Mouse (Mus musculus): ENCODE measurements around the gene Ppp4r1.

Gene Ppp4r1

GRCm38 (mm10) chr17:65773617-65774016 lies 8.8 kb upstream of the Ppp4r1 start:
- DNase-seq, result no peak

DNA sequence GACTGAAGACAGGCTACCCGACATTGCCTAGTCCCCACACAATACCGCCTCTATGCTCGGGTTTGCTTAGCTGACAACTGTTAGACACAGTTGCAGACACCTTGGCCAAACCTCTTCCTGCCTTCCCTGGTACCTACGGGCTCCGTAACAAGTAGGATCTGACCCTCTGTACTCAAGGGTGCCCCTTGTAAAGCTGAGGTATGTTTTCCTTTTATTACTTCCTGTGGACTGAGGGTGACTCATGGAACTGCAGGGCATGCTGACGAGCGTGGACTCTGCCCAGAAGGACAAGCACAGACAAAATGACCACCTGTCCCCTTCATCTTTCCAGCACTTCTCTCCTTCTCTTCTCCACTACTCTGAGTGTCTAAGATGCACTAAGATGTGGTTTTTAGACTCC lies 7.9 kb upstream of the Ppp4r1 start:
- DNase-seq, result no peak

DNA sequence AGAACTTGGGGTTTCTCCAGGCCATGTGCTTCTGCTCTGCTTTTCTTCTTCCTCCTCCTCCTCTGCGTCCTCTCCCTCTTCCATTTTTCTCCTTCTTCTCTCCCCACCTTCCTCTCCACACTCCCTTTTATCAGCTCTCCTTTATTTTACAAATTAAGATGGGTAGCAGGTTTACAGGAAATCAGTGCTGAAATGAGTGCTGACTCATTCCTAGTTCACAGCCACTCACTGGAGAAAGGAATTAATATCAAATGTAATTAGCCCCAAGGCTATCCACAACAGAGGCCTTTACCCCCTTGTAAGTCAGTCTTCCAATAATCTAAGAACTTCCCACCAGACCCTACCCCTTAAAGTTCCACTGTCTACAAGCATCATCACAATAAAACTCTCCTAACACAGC lies 6.1 kb upstream of the Ppp4r1 start:
- no peak for DNase-seq

GRCm38 (mm10) chr17:65777461-65777860 lies 4.9 kb upstream of the Ppp4r1 start:
- DNase-seq, result no peak

DNA sequence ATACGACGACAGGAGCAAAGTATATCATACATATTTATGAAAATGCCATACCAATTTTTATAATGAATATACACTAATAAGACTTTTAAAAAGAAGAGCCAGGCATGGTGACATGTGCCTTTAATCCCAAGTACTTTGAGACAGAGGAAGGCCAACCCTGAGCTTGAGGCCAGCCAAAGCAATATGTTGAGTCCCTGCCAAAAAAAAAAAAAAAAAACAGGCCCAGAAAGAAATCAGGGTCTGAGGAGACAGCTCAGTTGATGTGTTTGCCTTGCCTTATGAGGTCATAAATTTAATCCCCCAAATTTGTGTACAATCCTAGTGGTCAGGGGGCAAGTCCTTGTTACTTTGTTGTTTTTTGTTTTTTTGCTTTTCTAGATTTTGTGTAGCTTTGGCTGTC lies 1.4 kb upstream of the Ppp4r1 start:
- no peak for DNase-seq

- peak; percentile 78 for DNase-seq
Observed at GRCm38 (mm10) chr17:65783182-65784161, 1.1 kb downstream of the Ppp4r1 start.

DNA sequence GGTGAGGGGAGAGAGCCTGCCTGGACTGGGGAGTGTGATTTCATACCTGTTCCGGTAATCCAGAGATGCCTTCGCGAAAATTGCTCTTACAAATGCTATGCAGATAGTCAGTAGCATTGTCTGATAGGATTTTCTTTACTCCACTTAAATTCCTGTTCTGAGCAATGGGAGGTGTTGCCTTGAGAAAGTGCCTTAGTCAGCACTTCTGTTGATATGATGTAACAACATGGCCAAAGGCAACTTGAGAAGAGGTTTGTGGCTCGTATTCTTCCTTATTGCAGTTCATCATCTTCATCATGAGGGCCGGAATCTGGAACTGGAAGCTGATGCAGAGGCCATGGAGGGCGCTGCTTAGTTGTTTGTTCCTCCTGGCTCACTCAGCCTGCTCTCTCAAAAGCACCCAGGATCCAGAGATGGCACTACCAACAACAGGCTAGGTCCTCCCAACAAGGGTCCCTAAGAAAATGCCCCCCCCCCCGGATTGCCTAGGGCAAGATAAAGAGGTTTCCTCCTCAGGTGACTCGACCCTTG lies 2.3 kb downstream of the Ppp4r1 start:
- no peak for DNase-seq

DNA sequence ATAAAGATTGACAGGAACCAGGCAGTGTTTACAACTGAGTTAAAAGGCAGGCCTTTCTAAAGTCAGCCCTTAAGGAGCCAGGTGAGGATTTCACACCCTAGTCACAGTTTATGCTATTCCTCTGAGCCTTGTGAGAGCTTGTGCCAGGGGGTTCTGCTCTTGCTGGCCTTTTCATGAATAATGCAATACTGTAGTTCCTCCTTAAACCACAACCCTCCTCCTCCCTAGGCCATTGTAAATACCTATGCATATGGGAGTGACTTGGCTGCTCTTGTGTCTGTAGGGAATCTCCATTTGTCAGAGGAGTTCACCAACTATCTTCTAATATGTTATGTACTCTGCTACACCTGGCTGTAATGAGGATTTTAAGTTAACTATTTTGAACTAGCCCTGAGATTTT lies 3.3 kb downstream of the Ppp4r1 start:
- no peak for DNase-seq

- DNase-seq, result no peak
Observed at GRCm38 (mm10) chr17:65786225-65786624, 3.9 kb downstream of the Ppp4r1 start.

DNA sequence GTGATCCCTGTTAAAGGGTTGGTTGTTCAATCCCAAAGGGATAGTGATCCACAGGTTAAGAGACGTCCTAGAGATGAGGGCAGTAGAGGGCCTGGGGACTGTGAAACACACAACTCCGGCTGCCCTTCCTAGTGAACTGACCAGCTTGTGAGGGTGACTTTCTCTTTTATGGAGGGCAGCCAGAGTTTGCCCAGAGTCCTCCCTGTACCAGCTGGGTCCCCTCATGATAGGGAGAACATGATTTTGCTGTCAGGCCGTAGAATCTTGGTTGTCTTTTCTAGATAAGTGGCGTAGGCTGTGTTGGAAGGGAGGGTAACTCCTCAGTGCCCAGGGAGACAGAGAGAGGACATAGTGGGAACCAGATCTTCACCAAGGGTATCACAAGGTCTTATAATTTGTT lies 4.9 kb downstream of the Ppp4r1 start:
- DNase-seq, result no peak

DNA sequence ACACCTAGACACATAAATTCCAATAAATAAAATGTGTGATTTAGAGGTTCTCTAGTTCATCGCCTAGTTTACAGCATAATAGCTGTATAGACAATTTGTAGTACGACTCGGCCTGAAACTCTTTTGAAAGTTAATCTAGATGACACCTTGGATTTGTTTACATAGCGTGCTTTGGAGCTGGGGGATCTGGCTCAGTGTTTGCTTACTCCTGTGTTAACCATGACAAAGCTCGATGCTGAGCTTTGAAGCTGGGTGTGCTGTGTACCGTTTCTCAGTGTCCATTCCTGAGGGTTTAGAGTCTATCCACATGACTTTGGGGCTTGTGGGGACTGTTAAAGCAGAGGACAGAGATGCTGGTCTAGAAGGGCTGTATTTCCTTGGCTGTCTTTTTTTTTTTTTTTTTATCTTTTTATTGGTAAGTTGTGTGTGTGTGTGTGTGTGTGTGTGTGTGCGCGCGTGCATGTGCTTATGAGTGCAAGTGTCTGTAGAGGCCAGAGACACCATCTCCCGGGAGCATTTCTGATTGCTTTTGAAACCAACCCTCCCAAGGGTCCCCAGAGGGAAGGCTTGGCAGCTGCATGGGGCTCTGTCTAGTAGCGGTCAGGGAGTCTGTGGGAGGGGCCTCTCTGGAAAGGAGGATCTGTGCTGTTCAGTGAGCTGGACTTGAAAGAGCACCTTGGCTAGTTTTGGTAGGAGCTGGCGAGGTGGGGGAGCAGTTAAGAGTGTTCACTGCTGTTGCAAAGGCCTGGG lies 6.3 kb downstream of the Ppp4r1 start:
- no peak for DNase-seq

GRCm38 (mm10) chr17:65789576-65789975 lies 7.2 kb downstream of the Ppp4r1 start:
- no peak for DNase-seq

GRCm38 (mm10) chr17:65791161-65791560 lies 8.8 kb downstream of the Ppp4r1 start:
- DNase-seq, result no peak

GRCm38 (mm10) chr17:65793307-65793930 lies 11.0 kb downstream of the Ppp4r1 start:
- no peak for DNase-seq

- no peak for DNase-seq
Observed at GRCm38 (mm10) chr17:65794096-65794850, 11.9 kb downstream of the Ppp4r1 start.

GRCm38 (mm10) chr17:65796056-65796455 lies 13.7 kb downstream of the Ppp4r1 start:
- no peak for DNase-seq

GRCm38 (mm10) chr17:65798446-65798845 lies 16.1 kb downstream of the Ppp4r1 start:
- no peak for DNase-seq

GRCm38 (mm10) chr17:65799353-65799752 lies 17.0 kb downstream of the Ppp4r1 start:
- DNase-seq, result no peak

- no peak for DNase-seq
Observed at GRCm38 (mm10) chr17:65800451-65800850, 18.1 kb downstream of the Ppp4r1 start.

DNA sequence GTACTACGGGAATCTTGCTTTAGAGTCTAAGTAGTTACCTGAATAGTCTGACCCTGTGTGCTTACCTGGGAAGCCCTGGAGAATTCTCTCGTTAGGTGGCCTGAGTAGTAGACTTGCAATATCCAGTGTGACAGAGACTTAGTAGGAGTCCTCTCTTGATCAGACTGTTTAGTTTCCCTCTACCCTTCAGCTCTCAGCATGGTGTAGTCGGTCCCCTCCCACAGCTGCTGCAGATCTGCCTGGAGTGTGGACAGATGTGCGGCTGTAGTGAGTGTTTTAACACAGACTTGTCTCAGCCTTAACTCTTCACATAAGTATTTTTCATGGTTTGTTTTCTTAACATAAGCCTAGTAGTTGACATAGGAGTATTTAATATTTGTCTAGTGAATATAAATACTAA lies 19.7 kb downstream of the Ppp4r1 start:
- no peak for DNase-seq

GRCm38 (mm10) chr17:65805966-65806365 lies 23.6 kb downstream of the Ppp4r1 start:
- no peak for DNase-seq

DNA sequence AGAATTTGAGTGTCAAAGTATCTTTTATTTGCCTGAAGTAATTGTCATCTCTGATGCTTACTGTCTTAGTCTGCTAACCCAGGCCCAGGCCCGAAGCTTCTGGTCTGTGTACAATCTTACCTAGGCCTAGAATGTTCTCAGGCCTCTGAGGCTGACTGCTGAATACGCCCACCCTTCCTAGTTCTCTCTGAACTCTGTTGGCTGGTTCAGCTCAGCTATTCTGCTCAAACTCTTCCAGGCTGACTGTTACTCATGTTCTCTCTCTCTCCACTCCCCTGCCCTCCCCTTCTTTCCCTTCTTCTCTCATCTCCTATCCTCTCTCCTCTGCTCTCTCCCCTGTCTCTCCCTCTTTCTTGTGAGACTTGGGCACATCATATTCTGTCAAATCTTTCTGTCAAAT lies 24.0 kb downstream of the Ppp4r1 start:
- DNase-seq, result no peak

DNA sequence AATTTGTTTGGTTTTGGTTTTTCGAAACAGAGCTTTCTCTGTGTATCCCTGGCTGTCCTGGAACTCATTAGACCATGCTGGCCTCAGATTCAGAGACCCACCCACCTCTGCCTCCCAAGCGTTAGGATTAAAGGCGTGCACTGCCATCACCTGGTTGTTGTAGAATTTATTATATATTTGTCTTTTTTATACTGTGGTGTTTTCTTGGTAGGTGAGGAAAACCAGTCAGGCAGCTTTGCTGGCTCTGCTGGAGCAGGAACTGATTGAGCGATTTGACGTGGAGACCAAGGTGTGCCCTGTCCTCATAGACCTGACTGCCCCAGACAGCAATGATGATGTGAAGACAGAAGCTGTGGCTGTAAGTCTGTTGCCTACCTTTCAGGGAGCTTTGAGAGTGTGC lies 28.7 kb downstream of the Ppp4r1 start:
- no peak for DNase-seq
